Mouse (Mus musculus): ENCODE results near the gene Xbp1. TPM values are rescaled to one million over a fixed set of nuclear protein-coding genes. Genes with fewer than 3 reads are reported as not detected.
A peak's percentile ranks its signal among the peaks of the same experiment; 100 is the strongest.

Gene Xbp1
- polyA plus RNA-seq, 1 experiment from 2014 or later, result 158 TPM

- H3K4me3 ChIP-seq (ENCODE audit: low read depth, low read length), result no peak overlapping the region
- H3K36me3 ChIP-seq (ENCODE audit: control insufficient read depth, insufficient read depth, low read length), result 0 out of 2 replicates have a peak, but pooled peaks cover 2% of the 10 kb centered on the region
- no peak overlapping the region for H3K4me2 ChIP-seq (replicated peaks; ENCODE audit: low read depth, low read length)
- DNase-seq (ENCODE audit: low spot score) (peak; percentile 21), ATAC-seq (ENCODE audit: low FRiP score) (no peak)
- no peak overlapping the region for H3K9ac ChIP-seq (ENCODE audit: low read depth, low read length)
- H3K4me1 ChIP-seq (replicated peaks; ENCODE audit: control insufficient read depth, insufficient read depth, low read length), result no peaks in the 10 kb centered on the region
- no peaks in the 10 kb centered on the region for H3K27me3 ChIP-seq (ENCODE audit: control insufficient read depth, insufficient read depth, low read length)
- H3K9me3 ChIP-seq (ENCODE audit: control insufficient read depth, low read length), result no peaks in the 10 kb centered on the region
- H3K27ac ChIP-seq (ENCODE audit: low read depth, low read length), result no peak overlapping the region
- WGBS, result 91% methylated on average over 3 of the region's 3 CpGs
Observed at GRCm38 (mm10) chr11:5519681-5520080, 778 bp upstream of the Xbp1 start.

- no peaks in the 10 kb centered on the region for H3K4me1 ChIP-seq (replicated peaks; ENCODE audit: control insufficient read depth, insufficient read depth, low read length)
- H3K9ac ChIP-seq (ENCODE audit: low read depth, low read length), result peak overlapping the region; percentile 99
- H3K9me3 ChIP-seq (ENCODE audit: control insufficient read depth, low read length), result no peaks in the 10 kb centered on the region
- peak overlapping the region; percentile 71 for H3K4me2 ChIP-seq (replicated peaks; ENCODE audit: low read depth, low read length)
- no peaks in the 10 kb centered on the region for H3K27me3 ChIP-seq (ENCODE audit: control insufficient read depth, insufficient read depth, low read length)
- peak overlapping the region; percentile 86 for H3K27ac ChIP-seq (ENCODE audit: low read depth, low read length)
- DNase-seq (ENCODE audit: low spot score) (no peak), ATAC-seq (ENCODE audit: low FRiP score) (peak; percentile 52)
- H3K36me3 ChIP-seq (ENCODE audit: control insufficient read depth, insufficient read depth, low read length), result 0 out of 2 replicates have a peak, but pooled peaks cover 2% of the 10 kb centered on the region
- under 1% methylated on average over 13 of the region's 13 CpGs for WGBS
- H3K4me3 ChIP-seq (ENCODE audit: low read depth, low read length), result peak overlapping the region; percentile 97
Observed at GRCm38 (mm10) chr11:5521266-5521515, 732 bp downstream of the Xbp1 start.

GRCm38 (mm10) chr11:5521516-5522291 lies 1.2 kb downstream of the Xbp1 start:
- H3K9me3 ChIP-seq (ENCODE audit: control insufficient read depth, low read length), result no peaks in the 10 kb centered on the region
- peak overlapping the region; percentile 97 for H3K4me3 ChIP-seq (ENCODE audit: low read depth, low read length)
- H3K27me3 ChIP-seq (ENCODE audit: control insufficient read depth, insufficient read depth, low read length), result no peaks in the 10 kb centered on the region
- ATAC-seq (ENCODE audit: low FRiP score) (0 out of 2 replicates have a peak, but pooled peaks have one; percentile 17), DNase-seq (ENCODE audit: low spot score) (peak; percentile 66)
- H3K4me1 ChIP-seq (replicated peaks; ENCODE audit: control insufficient read depth, insufficient read depth, low read length), result no peaks in the 10 kb centered on the region
- H3K4me2 ChIP-seq (replicated peaks; ENCODE audit: low read depth, low read length), result peak overlapping the region; percentile 71
- peak overlapping the region; percentile 99 for H3K9ac ChIP-seq (ENCODE audit: low read depth, low read length)
- WGBS, result 0% methylated on average over 33 of the region's 34 CpGs
- peak overlapping the region; percentile 86 for H3K27ac ChIP-seq (ENCODE audit: low read depth, low read length)
- H3K36me3 ChIP-seq (ENCODE audit: control insufficient read depth, insufficient read depth, low read length), result 0 out of 2 replicates have a peak, but pooled peaks cover 2% of the 10 kb centered on the region

GRCm38 (mm10) chr11:5522798-5523415 lies 2.4 kb downstream of the Xbp1 start:
- Histone ChIP-seq H3K27me3 (ENCODE audit: control insufficient read depth, insufficient read depth, low read length) (no peaks in the 10 kb centered on the region), H3K9me3 (ENCODE audit: control insufficient read depth, low read length) (no peaks in the 10 kb centered on the region), H3K4me3 (ENCODE audit: low read depth, low read length) (no peak overlapping the region), H3K4me2 (replicated peaks; ENCODE audit: low read depth, low read length) (peak overlapping the region; percentile 71; the same call in 1 of the 2 replicates), H3K36me3 (ENCODE audit: control insufficient read depth, insufficient read depth, low read length) (0 out of 2 replicates have a peak, but pooled peaks cover 2% of the 10 kb centered on the region), H3K27ac (ENCODE audit: low read depth, low read length) (no peak overlapping the region), H3K9ac (ENCODE audit: low read depth, low read length) (no peak overlapping the region), H3K4me1 (replicated peaks; ENCODE audit: control insufficient read depth, insufficient read depth, low read length) (no peaks in the 10 kb centered on the region)
- 96% methylated on average over 11 of the region's 11 CpGs for WGBS
- DNase-seq (ENCODE audit: low spot score) (no peak), ATAC-seq (ENCODE audit: low FRiP score) (no peak)

GRCm38 (mm10) chr11:5525418-5525817 lies 5.0 kb downstream of the Xbp1 start:
- Histone ChIP-seq H3K27me3 (ENCODE audit: control insufficient read depth, insufficient read depth, low read length) (no peaks in the 10 kb centered on the region), H3K9me3 (ENCODE audit: control insufficient read depth, low read length) (no peaks in the 10 kb centered on the region), H3K4me3 (ENCODE audit: low read depth, low read length) (no peak overlapping the region), H3K4me1 (replicated peaks; ENCODE audit: control insufficient read depth, insufficient read depth, low read length) (no peaks in the 10 kb centered on the region), H3K9ac (ENCODE audit: low read depth, low read length) (no peak overlapping the region), H3K4me2 (replicated peaks; ENCODE audit: low read depth, low read length) (no peak overlapping the region), H3K27ac (ENCODE audit: low read depth, low read length) (no peak overlapping the region), H3K36me3 (ENCODE audit: control insufficient read depth, insufficient read depth, low read length) (0 out of 2 replicates have a peak, but pooled peaks cover 2% of the 10 kb centered on the region)
- no peak for DNase-seq (ENCODE audit: low spot score)
- WGBS, result 93% methylated on average over 4 of the region's 4 CpGs
- no peak for ATAC-seq (ENCODE audit: low FRiP score)

- 91% methylated on average over 7 of the region's 7 CpGs for WGBS
- Histone ChIP-seq H3K4me2 (replicated peaks; ENCODE audit: low read depth, low read length) (no peak overlapping the region), H3K9ac (ENCODE audit: low read depth, low read length) (no peak overlapping the region), H3K9me3 (ENCODE audit: control insufficient read depth, low read length) (no peaks in the 10 kb centered on the region), H3K4me1 (replicated peaks; ENCODE audit: control insufficient read depth, insufficient read depth, low read length) (no peaks in the 10 kb centered on the region), H3K4me3 (ENCODE audit: low read depth, low read length) (no peak overlapping the region), H3K36me3 (ENCODE audit: control insufficient read depth, insufficient read depth, low read length) (0 out of 2 replicates have a peak, but pooled peaks cover 2% of the 10 kb centered on the region), H3K27ac (ENCODE audit: low read depth, low read length) (no peak overlapping the region), H3K27me3 (ENCODE audit: control insufficient read depth, insufficient read depth, low read length) (no peaks in the 10 kb centered on the region)
- DNase-seq (ENCODE audit: low spot score) (no peak), ATAC-seq (ENCODE audit: low FRiP score) (no peak)
Observed at GRCm38 (mm10) chr11:5526573-5527439, 6.3 kb downstream of the Xbp1 start.

- Histone ChIP-seq H3K4me2 (replicated peaks; ENCODE audit: low read depth, low read length) (no peak overlapping the region), H3K36me3 (ENCODE audit: control insufficient read depth, insufficient read depth, low read length) (peaks cover 6% of the 10 kb centered on the region)
- WGBS, result 86% methylated on average over 5 of the region's 5 CpGs
Observed at GRCm38 (mm10) chr11:5527865-5528523, 7.5 kb downstream of the Xbp1 start.

GRCm38 (mm10) chr11:5528841-5529240 lies 8.4 kb downstream of the Xbp1 start:
- no peaks in the 10 kb centered on the region for H3K9me3 ChIP-seq (ENCODE audit: control insufficient read depth, low read length)
- DNase-seq (ENCODE audit: low spot score) (no peak), ATAC-seq (ENCODE audit: low FRiP score) (no peak)
- no peaks in the 10 kb centered on the region for H3K4me1 ChIP-seq (replicated peaks; ENCODE audit: control insufficient read depth, insufficient read depth, low read length)
- H3K27ac ChIP-seq (ENCODE audit: low read depth, low read length), result no peak overlapping the region
- no peak overlapping the region for H3K9ac ChIP-seq (ENCODE audit: low read depth, low read length)
- H3K4me3 ChIP-seq (ENCODE audit: low read depth, low read length), result no peak overlapping the region
- no peaks in the 10 kb centered on the region for H3K27me3 ChIP-seq (ENCODE audit: control insufficient read depth, insufficient read depth, low read length)
- 86% methylated on average over 5 of the region's 5 CpGs for WGBS
- no peak overlapping the region for H3K4me2 ChIP-seq (replicated peaks; ENCODE audit: low read depth, low read length)
- peaks cover 11% of the 10 kb centered on the region for H3K36me3 ChIP-seq (ENCODE audit: control insufficient read depth, insufficient read depth, low read length)

More at GRCm38 (mm10) chr11:5527865-5528523, 7.5 kb downstream of the Xbp1 start:
- Histone ChIP-seq H3K4me3 (ENCODE audit: low read depth, low read length) (no peak overlapping the region), H3K27me3 (ENCODE audit: control insufficient read depth, insufficient read depth, low read length) (no peaks in the 10 kb centered on the region), H3K9me3 (ENCODE audit: control insufficient read depth, low read length) (no peaks in the 10 kb centered on the region), H3K4me1 (replicated peaks; ENCODE audit: control insufficient read depth, insufficient read depth, low read length) (no peaks in the 10 kb centered on the region), H3K9ac (ENCODE audit: low read depth, low read length) (no peak overlapping the region), H3K27ac (ENCODE audit: low read depth, low read length) (no peak overlapping the region)
- ATAC-seq (ENCODE audit: low FRiP score) (no peak), DNase-seq (ENCODE audit: low spot score) (no peak)
